16 mouse cellular contexts compared by ENCODE assay signal in the genomic region with DNA sequence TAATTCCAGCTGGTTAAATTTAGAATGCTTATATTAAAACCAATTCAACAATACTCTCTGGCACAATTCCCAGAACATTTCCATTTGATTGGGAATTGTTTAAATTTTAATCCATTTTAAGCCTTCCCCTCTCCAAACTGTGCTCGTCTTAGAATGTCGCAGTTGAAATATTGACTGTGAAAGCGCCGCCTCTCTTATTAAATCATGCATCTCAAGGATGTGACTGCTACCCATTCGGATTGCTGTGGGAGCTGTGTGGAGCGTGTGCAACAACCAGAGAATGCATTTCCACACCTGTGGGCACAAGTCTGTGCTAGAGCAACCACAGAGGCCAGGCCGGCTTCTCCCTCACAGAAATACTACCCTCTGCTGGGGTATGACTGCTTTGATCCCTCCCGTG.
DNase-seq lines count a peak whose midpoint lies in the region; ATAC-seq and TF ChIP-seq lines count a peak whose summit lies in the region.
"Had no signal": no experiment of that assay in that cellular context is flagged by ENCODE, and none has a peak within 500 bp of the region (broad histone marks: within the 10 kb centered on the region; RNA-seq: fewer than 3 reads in every experiment).

No protein-coding gene starts in this region.

- H3K9ac ChIP-seq in hindbrain, postnatal 0 days (replicated peaks; ENCODE audit: low read length), result no peak overlapping the region
- no peak overlapping the region for H3K9ac ChIP-seq in hindbrain, embryonic 11.5 days (ENCODE audit: low read depth, low read length)
- H3K9ac ChIP-seq in midbrain, embryonic 14.5 days (replicated peaks; ENCODE audit: low read length), result no peak overlapping the region
- no peak overlapping the region for H3K9ac ChIP-seq in midbrain, embryonic 13.5 days (replicated peaks)
- no peak overlapping the region for H3K9ac ChIP-seq in embryonic facial prominence, embryonic 14.5 days (ENCODE audit: low read depth, low read length)
- no peak overlapping the region for H3K9ac ChIP-seq in intestine, embryonic 16.5 days (ENCODE audit: low read depth, low read length)
- H3K9ac ChIP-seq: heart, embryonic 12.5 days; limb, embryonic 12.5 days; liver, embryonic 14.5 days; midbrain, embryonic 12.5 days had no signal

- peak; percentile 30 for DNase-seq in hindbrain, postnatal 0 days (ENCODE audit: low spot score)
- no peak for DNase-seq in hindbrain, embryonic 11.5 days (ENCODE audit: low spot score)
- DNase-seq in midbrain, embryonic 14.5 days, result peak; percentile 64
- DNase-seq in embryonic facial prominence, embryonic 14.5 days (ENCODE audit: low spot score), result peak; percentile 82
- DNase-seq in thymus, postnatal 4 days, result no peak
- no peak for DNase-seq in right cerebral cortex, postnatal 36 days (ENCODE audit: low spot score in 2 of 2)
- DNase-seq: cerebellum, adult 11 months; layer of hippocampus, postnatal 36 days; lung, postnatal 4 days; right cerebral cortex, postnatal 14 days had no signal

- H3K4me3 ChIP-seq in hindbrain, postnatal 0 days (ENCODE audit: low read length), result no peak overlapping the region
- no peak overlapping the region for H3K4me3 ChIP-seq in hindbrain, embryonic 11.5 days (ENCODE audit: low read depth, low read length)
- no peak overlapping the region for H3K4me3 ChIP-seq in midbrain, embryonic 14.5 days (replicated peaks; ENCODE audit: low read depth, low read length)
- no peak overlapping the region for H3K4me3 ChIP-seq in midbrain, embryonic 13.5 days (replicated peaks)
- H3K4me3 ChIP-seq in embryonic facial prominence, embryonic 14.5 days (ENCODE audit: low read depth, low read length), result no peak overlapping the region
- no peak overlapping the region for H3K4me3 ChIP-seq in intestine, embryonic 16.5 days (ENCODE audit: low read length)
- H3K4me3 ChIP-seq: heart, embryonic 12.5 days; limb, embryonic 12.5 days; midbrain, embryonic 12.5 days had no signal

- WGBS in hindbrain, postnatal 0 days, result 51% methylated on average over 8 of the region's 8 CpGs
- WGBS in hindbrain, embryonic 11.5 days, result 87% methylated on average over 8 of the region's 8 CpGs
- WGBS in midbrain, embryonic 14.5 days, result 53% methylated on average over 8 of the region's 8 CpGs
- WGBS in midbrain, embryonic 13.5 days, result 61% methylated on average over 8 of the region's 8 CpGs
- 52% methylated on average over 8 of the region's 8 CpGs for WGBS in embryonic facial prominence, embryonic 14.5 days
- 50% methylated on average over 8 of the region's 8 CpGs for WGBS in intestine, embryonic 16.5 days

- no peaks in the 10 kb centered on the region for H3K36me3 ChIP-seq in hindbrain, postnatal 0 days (ENCODE audit: insufficient read depth, low read length)
- no peaks in the 10 kb centered on the region for H3K36me3 ChIP-seq in hindbrain, embryonic 11.5 days (ENCODE audit: control insufficient read depth, insufficient read depth, low read length)
- H3K36me3 ChIP-seq in midbrain, embryonic 14.5 days (ENCODE audit: control insufficient read depth, insufficient read depth, low read length), result no peaks in the 10 kb centered on the region
- no peaks in the 10 kb centered on the region for H3K36me3 ChIP-seq in midbrain, embryonic 13.5 days
- no peaks in the 10 kb centered on the region for H3K36me3 ChIP-seq in embryonic facial prominence, embryonic 14.5 days (ENCODE audit: control insufficient read depth, insufficient read depth, low read length)
- H3K36me3 ChIP-seq in intestine, embryonic 16.5 days (ENCODE audit: control insufficient read depth, insufficient read depth, low read length), result no peaks in the 10 kb centered on the region
- H3K36me3 ChIP-seq: heart, embryonic 12.5 days; limb, embryonic 12.5 days; midbrain, embryonic 12.5 days had no signal

- no peak for TF ChIP-seq CTCF in hindbrain, postnatal 0 days (IDR thresholded peaks at IDR 0.05; ENCODE audit: low read depth)

- ATAC-seq in hindbrain, postnatal 0 days, result 0 out of 2 replicates have a peak, but pooled peaks have one; percentile 35
- ATAC-seq in hindbrain, embryonic 11.5 days (ENCODE audit: low FRiP score), result no peak
- no peak for ATAC-seq in midbrain, embryonic 14.5 days (ENCODE audit: low FRiP score, low TSS enrichment)
- no peak for ATAC-seq in midbrain, embryonic 13.5 days
- ATAC-seq in embryonic facial prominence, embryonic 14.5 days (ENCODE audit: low read depth), result no peak
- ATAC-seq in intestine, embryonic 16.5 days, result peak; percentile 59

- no peaks in the 10 kb centered on the region for H3K9me3 ChIP-seq in hindbrain, postnatal 0 days (ENCODE audit: low read length)
- H3K9me3 ChIP-seq in hindbrain, embryonic 11.5 days (ENCODE audit: control insufficient read depth, low read length), result no peaks in the 10 kb centered on the region
- 0 out of 2 replicates have a peak, but pooled peaks cover 5% of the 10 kb centered on the region for H3K9me3 ChIP-seq in midbrain, embryonic 14.5 days (ENCODE audit: control insufficient read depth, low read length)
- H3K9me3 ChIP-seq in midbrain, embryonic 13.5 days, result peaks cover 6% of the 10 kb centered on the region; the same call in 1 of the 2 replicates
- no peaks in the 10 kb centered on the region for H3K9me3 ChIP-seq in embryonic facial prominence, embryonic 14.5 days (ENCODE audit: control insufficient read depth, low read length)
- H3K9me3 ChIP-seq in intestine, embryonic 16.5 days (ENCODE audit: control insufficient read depth, low read length), result no peaks in the 10 kb centered on the region
- H3K9me3 ChIP-seq: limb, embryonic 12.5 days; midbrain, embryonic 12.5 days had no signal

- H3K27me3 ChIP-seq in hindbrain, postnatal 0 days (ENCODE audit: insufficient read depth, low read length), result no peaks in the 10 kb centered on the region
- no peaks in the 10 kb centered on the region for H3K27me3 ChIP-seq in hindbrain, embryonic 11.5 days (ENCODE audit: control insufficient read depth, insufficient read depth, low read length)
- H3K27me3 ChIP-seq in midbrain, embryonic 14.5 days (ENCODE audit: control insufficient read depth, insufficient read depth, low read length), result no peaks in the 10 kb centered on the region; the same call in 1 of the 2 replicates
- peaks cover 31% of the 10 kb centered on the region for H3K27me3 ChIP-seq in midbrain, embryonic 13.5 days
- H3K27me3 ChIP-seq in embryonic facial prominence, embryonic 14.5 days (replicated peaks; ENCODE audit: control insufficient read depth, insufficient read depth, low read length), result no peaks in the 10 kb centered on the region
- H3K27me3 ChIP-seq in intestine, embryonic 16.5 days (replicated peaks; ENCODE audit: control insufficient read depth, insufficient read depth, low read length), result no peaks in the 10 kb centered on the region
- H3K27me3 ChIP-seq: heart, embryonic 12.5 days; limb, embryonic 12.5 days had no signal

- no peak overlapping the region for H3K27ac ChIP-seq in hindbrain, postnatal 0 days
- no peak overlapping the region for H3K27ac ChIP-seq in hindbrain, embryonic 11.5 days (ENCODE audit: low read depth, low read length)
- no peak overlapping the region for H3K27ac ChIP-seq in midbrain, embryonic 14.5 days (replicated peaks; ENCODE audit: low read depth, low read length)
- no peak overlapping the region for H3K27ac ChIP-seq in midbrain, embryonic 13.5 days
- H3K27ac ChIP-seq in embryonic facial prominence, embryonic 14.5 days (replicated peaks; ENCODE audit: low read depth, low read length), result no peak overlapping the region
- no peak overlapping the region for H3K27ac ChIP-seq in intestine, embryonic 16.5 days (ENCODE audit: low read length)
- H3K27ac ChIP-seq: limb, embryonic 12.5 days; liver, embryonic 14.5 days; midbrain, embryonic 12.5 days had no signal

- H3K4me1 ChIP-seq in hindbrain, postnatal 0 days (ENCODE audit: insufficient read depth, low read length), result no peaks in the 10 kb centered on the region
- H3K4me1 ChIP-seq in hindbrain, embryonic 11.5 days (replicated peaks; ENCODE audit: control insufficient read depth, insufficient read depth, low read length), result no peaks in the 10 kb centered on the region
- no peaks in the 10 kb centered on the region for H3K4me1 ChIP-seq in midbrain, embryonic 14.5 days (ENCODE audit: control insufficient read depth, insufficient read depth, low read length)
- peaks cover 9% of the 10 kb centered on the region; the same call in 1 of the 2 replicates for H3K4me1 ChIP-seq in midbrain, embryonic 13.5 days (replicated peaks)
- no peaks in the 10 kb centered on the region for H3K4me1 ChIP-seq in embryonic facial prominence, embryonic 14.5 days (ENCODE audit: control insufficient read depth, insufficient read depth, low read length)
- H3K4me1 ChIP-seq in intestine, embryonic 16.5 days (ENCODE audit: control insufficient read depth, insufficient read depth, low read length), result 0 out of 2 replicates have a peak, but pooled peaks cover 2% of the 10 kb centered on the region
- H3K4me1 ChIP-seq: heart, embryonic 12.5 days; limb, embryonic 12.5 days had no signal

- H3K4me2 ChIP-seq in hindbrain, postnatal 0 days (ENCODE audit: low read depth, low read length), result no peak overlapping the region
- no peak overlapping the region for H3K4me2 ChIP-seq in hindbrain, embryonic 11.5 days (replicated peaks; ENCODE audit: low read depth, low read length)
- no peak overlapping the region for H3K4me2 ChIP-seq in midbrain, embryonic 14.5 days (ENCODE audit: low read length)
- no peak overlapping the region for H3K4me2 ChIP-seq in midbrain, embryonic 13.5 days (replicated peaks)
- H3K4me2 ChIP-seq in embryonic facial prominence, embryonic 14.5 days (ENCODE audit: low read depth, low read length), result no peak overlapping the region
- H3K4me2 ChIP-seq in intestine, embryonic 16.5 days (ENCODE audit: low read depth, low read length), result no peak overlapping the region
- H3K4me2 ChIP-seq: heart, embryonic 12.5 days; limb, embryonic 12.5 days; midbrain, embryonic 12.5 days had no signal

Comparison
In these comparisons a context has a peak if more than half of its experiments do, and no peak if none do; other contexts are left out.
1. ATAC-seq: peak in hindbrain, postnatal 0 days (single experiment) and intestine, embryonic 16.5 days (single experiment); none in hindbrain, embryonic 11.5 days (single experiment), midbrain, embryonic 14.5 days (single experiment), midbrain, embryonic 13.5 days (single experiment) and embryonic facial prominence, embryonic 14.5 days (single experiment).
2. DNase-seq: peak in hindbrain, postnatal 0 days (single experiment), midbrain, embryonic 14.5 days (single experiment) and embryonic facial prominence, embryonic 14.5 days (single experiment); none in hindbrain, embryonic 11.5 days (single experiment), thymus, postnatal 4 days (single experiment) and right cerebral cortex, postnatal 36 days (0 of 2).